Mouse (Mus musculus) C2C12 (cell line): ENCODE measurements at regions not wholly inside any gene's neighbourhood (a gene's known extent, or its start where the extent isn't known, plus 50 kb on each side); places are given as distances from the start of the nearest gene placed in this dataset.

ENCODE experiments used
- H3K27me3 ChIP-seq: one replicate; pipeline ENCODE4 v1.6.1; 2011; ENCODE audit not compliant: control insufficient read depth, insufficient read depth, insufficient read length
- H3K36me3 ChIP-seq: one replicate; pipeline ENCODE4 v1.6.1; 2011; ENCODE audit not compliant: control insufficient read depth, insufficient read depth
- H3K4me3 ChIP-seq: one replicate; pipeline ENCODE4 v1.5.1; 2011; ENCODE audit warnings: mild to moderate bottlenecking, control low read depth; ENCODE audit not compliant: poor library complexity, insufficient read depth, severe bottlenecking
- H3K79me2 ChIP-seq: one replicate; pipeline ENCODE4 v1.6.1; 2011; ENCODE audit not compliant: control insufficient read depth, insufficient read depth
- H3K79me3 ChIP-seq: one replicate; pipeline ENCODE4 v1.6.1; 2011; ENCODE audit warnings: low read depth, control low read depth
- H3ac ChIP-seq: one replicate; pipeline ENCODE3; 2011; ENCODE audit warnings: low read depth; ENCODE audit not compliant: control insufficient read depth, insufficient read length
- CEBPB ChIP-seq: IDR thresholded peaks from one replicate; pipeline ENCODE4 v1.6.1; 2011; ENCODE audit warnings: low read depth, mild to moderate bottlenecking, control low read depth, moderate library complexity
- CTCF ChIP-seq: IDR thresholded peaks from one replicate; pipeline ENCODE4 v1.5.1; 2011; ENCODE audit not compliant: control insufficient read depth, insufficient read depth, insufficient read length
- FOSL1 ChIP-seq: IDR thresholded peaks from one replicate; pipeline ENCODE4 v1.8.0; 2011; ENCODE audit warnings: mild to moderate bottlenecking, low read length; ENCODE audit not compliant: poor library complexity, insufficient read depth, severe bottlenecking
- MAX ChIP-seq: IDR thresholded peaks from one replicate; pipeline ENCODE4 v1.6.1; 2011; ENCODE audit warnings: mild to moderate bottlenecking, control low read depth
- MYOD1 ChIP-seq: IDR thresholded peaks from one replicate; pipeline ENCODE4 v1.6.1; 2011; ENCODE audit warnings: low read depth; ENCODE audit not compliant: control insufficient read depth, insufficient read length
- MYOG ChIP-seq: IDR thresholded peaks from one replicate; pipeline ENCODE4 v1.6.1; 2011; ENCODE audit not compliant: control insufficient read depth, insufficient read length; ENCODE audit errors: extremely low read depth
- USF1 ChIP-seq: IDR thresholded peaks from one replicate; pipeline ENCODE4 v1.6.1; 2011; ENCODE audit warnings: low read depth, mild to moderate bottlenecking, control low read depth, moderate library complexity

- Histone ChIP-seq H3K4me3 (no peak overlapping the region), H3K36me3 (no peaks in the 10 kb centered on the region), H3K79me3 (no peaks in the 10 kb centered on the region), H3K27me3 (no peaks in the 10 kb centered on the region), H3K79me2 (no peaks in the 10 kb centered on the region), H3ac (no peak overlapping the region)
- TF ChIP-seq CTCF, result no peak
- TF ChIP-seq CEBPB, result no peak
- TF ChIP-seq FOSL1, result no peak
- TF ChIP-seq MAX, result no peak
- TF ChIP-seq MYOD1, result no peak
- TF ChIP-seq MYOG, result no peak
- no peak for TF ChIP-seq USF1
These were observed 104.9 kb downstream of the Tmco5 start for GRCm38 (mm10) chr2:116983351-116983750.

GRCm38 (mm10) chr2:116983821-116984351 lies 105.4 kb downstream of the Tmco5 start:
- Histone ChIP-seq H3ac (no peak overlapping the region), H3K36me3 (no peaks in the 10 kb centered on the region), H3K79me2 (no peaks in the 10 kb centered on the region), H3K79me3 (no peaks in the 10 kb centered on the region), H3K27me3 (no peaks in the 10 kb centered on the region), H3K4me3 (no peak overlapping the region)
- no peak for TF ChIP-seq USF1
- TF ChIP-seq MYOG, result no peak
- no peak for TF ChIP-seq CTCF
- no peak for TF ChIP-seq MAX
- TF ChIP-seq FOSL1, result no peak
- TF ChIP-seq MYOD1, result no peak
- no peak for TF ChIP-seq CEBPB

DNA sequence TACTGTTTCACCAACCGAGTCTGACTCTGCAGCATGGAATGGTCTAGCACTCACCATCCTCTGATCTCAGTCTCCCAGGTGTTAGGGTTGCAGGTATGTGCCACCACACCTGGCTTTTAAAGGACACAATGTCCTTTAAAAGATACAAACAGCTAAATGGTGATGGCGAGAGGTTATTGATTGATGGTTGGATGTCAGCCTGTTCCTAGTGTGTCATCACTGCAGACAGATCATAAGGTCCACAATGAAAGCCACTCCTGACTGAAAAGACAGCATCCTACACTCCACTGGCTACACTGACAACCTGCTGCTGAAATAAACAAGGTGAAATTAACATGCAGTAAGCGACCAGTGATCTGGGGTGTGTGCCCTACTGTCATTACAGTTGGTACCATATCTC lies 106.1 kb downstream of the Tmco5 start:
- TF ChIP-seq MYOD1 (no peak), MYOG (no peak), CEBPB (no peak), CTCF (no peak), MAX (no peak), FOSL1 (no peak), USF1 (no peak)
- H3K79me3 ChIP-seq, result no peaks in the 10 kb centered on the region
- no peaks in the 10 kb centered on the region for H3K36me3 ChIP-seq
- H3K4me3 ChIP-seq, result no peak overlapping the region
- no peaks in the 10 kb centered on the region for H3K79me2 ChIP-seq
- H3ac ChIP-seq, result no peak overlapping the region
- H3K27me3 ChIP-seq, result no peaks in the 10 kb centered on the region

DNA sequence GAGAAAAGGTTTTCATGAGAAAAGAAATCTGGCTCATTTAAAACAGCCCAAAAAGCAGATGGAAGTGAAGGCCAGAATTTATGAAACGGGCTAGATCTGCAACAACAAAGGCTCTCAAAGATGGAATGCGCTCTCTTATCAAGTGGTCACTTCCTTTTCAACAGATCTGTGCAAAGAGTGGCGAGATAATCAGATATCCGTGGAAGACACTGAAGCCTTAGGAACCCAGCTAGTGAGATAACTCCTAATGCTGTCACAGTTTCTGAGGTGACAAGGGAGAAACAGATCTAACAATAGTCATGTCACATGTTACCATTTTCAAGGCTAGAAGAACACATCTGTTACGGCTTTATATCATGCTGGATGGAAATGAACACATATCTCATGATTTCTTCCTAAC lies 107.1 kb downstream of the Tmco5 start:
- Histone ChIP-seq H3K79me3 (no peaks in the 10 kb centered on the region), H3K79me2 (no peaks in the 10 kb centered on the region), H3K27me3 (no peaks in the 10 kb centered on the region), H3ac (no peak overlapping the region), H3K4me3 (no peak overlapping the region), H3K36me3 (no peaks in the 10 kb centered on the region)
- TF ChIP-seq CEBPB (no peak), USF1 (no peak), MYOD1 (no peak), MAX (no peak), FOSL1 (no peak), CTCF (no peak), MYOG (no peak)

- Histone ChIP-seq H3K79me2 (no peaks in the 10 kb centered on the region), H3ac (no peak overlapping the region), H3K4me3 (no peak overlapping the region), H3K36me3 (no peaks in the 10 kb centered on the region), H3K79me3 (no peaks in the 10 kb centered on the region), H3K27me3 (no peaks in the 10 kb centered on the region)
- no peak for TF ChIP-seq MAX
- TF ChIP-seq MYOG, result no peak
- TF ChIP-seq USF1, result no peak
- no peak for TF ChIP-seq CEBPB
- TF ChIP-seq FOSL1, result peak; percentile 66
- peak; percentile 24 for TF ChIP-seq MYOD1
- TF ChIP-seq CTCF, result no peak
These were observed 110.6 kb downstream of the Tmco5 start for GRCm38 (mm10) chr2:116988953-116989674.

DNA sequence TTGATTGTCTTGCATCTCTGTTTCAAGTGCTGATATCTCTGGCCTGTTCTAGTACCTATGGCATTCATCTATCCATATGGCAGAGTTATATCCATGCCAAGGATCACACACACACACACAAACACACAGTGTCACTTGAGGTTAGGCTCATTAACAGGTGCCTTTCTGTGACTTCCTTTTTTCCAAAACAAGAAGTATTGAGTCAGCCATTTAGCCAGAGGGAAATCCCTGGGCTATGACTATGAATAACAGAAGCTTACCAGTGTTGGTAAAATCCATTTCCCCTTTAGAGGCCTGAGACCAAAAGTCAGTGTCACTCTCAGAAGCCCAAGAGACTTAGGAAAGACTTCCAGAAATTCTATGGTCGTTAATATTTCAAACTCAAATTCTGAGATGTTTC lies 111.6 kb downstream of the Tmco5 start:
- Histone ChIP-seq H3K4me3 (no peak overlapping the region), H3ac (no peak overlapping the region), H3K79me2 (no peaks in the 10 kb centered on the region)

More for the DNA sequence above, 111.6 kb downstream of the Tmco5 start:
- no peaks in the 10 kb centered on the region for H3K36me3 ChIP-seq
- H3K27me3 ChIP-seq, result no peaks in the 10 kb centered on the region
- no peaks in the 10 kb centered on the region for H3K79me3 ChIP-seq
- TF ChIP-seq CTCF (no peak), MYOD1 (peak; percentile 27)
